Mouse (Mus musculus) stomach, embryonic 14.5 days (tissue): ENCODE data around the gene Ypel2. TPM values are rescaled to one million over a fixed set of nuclear protein-coding genes. Genes with fewer than 3 reads are reported as not detected.

ENCODE experiments used
- ATAC-seq: fragments of 200-750 bp; cut with Nextera tagmentation; 2 replicates; pipeline ENCODE4 v1.8.0; 2017; ENCODE audit warnings: low read depth, moderate TSS enrichment; ENCODE audit not compliant: insufficient number of reproducible peaks, insufficient read depth, low FRiP score
- H3K27ac ChIP-seq: fragments of 300-500 bp; sonication (generic); 2 replicates; pipeline ENCODE4 v1.5.1; 2014; ENCODE audit warnings: mild to moderate bottlenecking, low read length, moderate library complexity, mixed read lengths
- H3K27me3 ChIP-seq: fragments of 300-500 bp; sonication (generic); 2 replicates; pipeline ENCODE4 v1.6.1; 2014; ENCODE audit warnings: low read length, control low read depth, mixed read lengths; ENCODE audit not compliant: control insufficient read depth, insufficient read depth
- H3K36me3 ChIP-seq: fragments of 300-500 bp; sonication (generic); 2 replicates; pipeline ENCODE4 v1.6.1; 2014; ENCODE audit warnings: mild to moderate bottlenecking, control low read depth, low read length, moderate library complexity, mixed read lengths; ENCODE audit not compliant: control insufficient read depth, insufficient read depth
- H3K4me1 ChIP-seq: fragments of 300-500 bp; sonication (generic); 2 replicates; pipeline ENCODE4 v1.6.1; 2014; ENCODE audit warnings: low read length, control low read depth, mixed read lengths; ENCODE audit not compliant: control insufficient read depth, insufficient read depth
- H3K4me2 ChIP-seq: fragments of 300-500 bp; sonication (generic); replicated peaks from 2 replicates; pipeline ENCODE4 v1.6.1; 2014; ENCODE audit warnings: low read depth, low read length, control low read depth
- H3K4me3 ChIP-seq: fragments of 300-500 bp; sonication (generic); 2 replicates; pipeline ENCODE4 v1.5.1; 2014; ENCODE audit warnings: low read depth, low read length, control low read depth
- H3K9ac ChIP-seq: fragments of 300-500 bp; sonication (generic); replicated peaks from 2 replicates; pipeline ENCODE4 v1.6.1; 2014; ENCODE audit warnings: low read depth, mild to moderate bottlenecking, control low read depth, low read length, moderate library complexity, mixed read lengths
- H3K9me3 ChIP-seq: fragments of 300-500 bp; sonication (generic); 2 replicates; pipeline ENCODE4 v1.6.1; 2016; ENCODE audit warnings: low read depth, low read length, control low read depth; ENCODE audit not compliant: control insufficient read depth
- WGBS: fragments of 180-500 bp; shearing (Covaris S2); extraction: QIAGEN DNeasy Blood & Tissue Kit; methylation state at CpG from one replicate; pipeline ENCODE4 v1.1.7; 2014; 5-methylcytosine and 5-hydroxymethylcytosine counted together
- polyA plus RNA-seq: library from polyadenylated mRNA; unstranded; fragments of >200 nt; fragmentation: Nextera tagmentation; extraction: Ambion mirVana; gene quantifications from 2 replicates; pipeline ENCODE4 v1.2.1, GENCODE M21; 2014

Ypel2 gene
- polyA plus RNA-seq, 1 experiment from 2014 or later: 6.6 TPM

GRCm38 (mm10) chr11:86951672-86952071 lies 41.8 kb downstream of the Ypel2 start:
- H3K9me3 ChIP-seq: no peaks in the 10 kb centered on the region; the same call in 1 of the 2 replicates
- no peak for ATAC-seq
- no peak overlapping the region for H3K27ac ChIP-seq

DNA sequence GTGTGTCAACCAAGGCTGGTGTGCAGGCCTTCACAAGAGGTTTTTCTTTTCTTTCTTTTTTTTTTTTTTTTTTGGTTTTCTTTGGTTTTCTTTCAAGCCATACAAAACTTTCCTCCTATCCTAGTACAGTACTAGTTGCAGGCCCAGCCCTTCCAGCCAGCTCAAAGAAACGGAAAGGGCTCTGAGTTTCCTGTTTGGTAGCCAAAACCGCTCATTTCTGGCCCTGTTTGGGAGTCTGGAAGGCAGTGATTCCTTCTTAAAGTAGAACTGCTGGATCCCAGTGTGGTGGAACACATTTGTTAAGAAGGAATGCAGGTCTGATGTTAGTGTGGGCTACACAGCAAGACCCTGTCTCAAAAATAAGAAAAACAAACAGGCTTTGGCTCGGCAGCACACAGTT lies 43.0 kb downstream of the Ypel2 start:
- Histone ChIP-seq H3K9me3 (no peaks in the 10 kb centered on the region; the same call in 1 of the 2 replicates), H3K36me3 (no peaks in the 10 kb centered on the region), H3K4me2 (no peak overlapping the region), H3K4me3 (no peak overlapping the region), H3K4me1 (peaks cover 12% of the 10 kb centered on the region), H3K27me3 (no peaks in the 10 kb centered on the region), H3K27ac (peak overlapping the region; percentile 55; the same call in 1 of the 2 replicates), H3K9ac (no peak overlapping the region)
- no peak for ATAC-seq
- WGBS: 56% methylated on average over 3 of the region's 3 CpGs

More at GRCm38 (mm10) chr11:86951672-86952071, 41.8 kb downstream of the Ypel2 start:
- H3K4me2 ChIP-seq: no peak overlapping the region
- no peak overlapping the region for H3K4me3 ChIP-seq
- peaks cover 18% of the 10 kb centered on the region for H3K4me1 ChIP-seq
- no peak overlapping the region for H3K9ac ChIP-seq
- H3K36me3 ChIP-seq: no peaks in the 10 kb centered on the region
- H3K27me3 ChIP-seq: no peaks in the 10 kb centered on the region
- WGBS: 73% methylated on average over 8 of the region's 8 CpGs

DNA sequence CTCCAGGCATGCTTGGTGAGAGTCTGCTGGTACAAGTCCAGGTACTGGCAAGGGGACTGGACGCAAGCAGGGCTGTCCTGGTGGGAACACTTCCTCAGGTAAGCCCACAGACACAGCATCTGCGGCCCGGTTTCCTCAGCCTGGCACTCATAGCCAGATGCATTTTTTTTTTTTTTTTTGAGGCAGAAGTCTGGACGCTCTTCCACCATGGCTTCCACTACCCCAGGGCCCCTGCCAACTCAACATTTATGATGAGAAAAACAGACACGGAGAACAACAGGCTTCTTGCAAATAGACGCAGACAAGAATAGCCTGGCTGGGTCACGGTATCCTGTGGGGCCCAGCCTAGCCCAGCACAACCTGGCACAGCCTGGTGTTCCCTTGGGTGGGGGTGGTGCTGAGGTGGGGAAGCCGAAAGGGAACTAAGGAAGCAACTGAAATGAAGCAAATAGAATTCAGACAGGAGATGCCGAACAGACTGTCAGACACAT lies 43.5 kb downstream of the Ypel2 start:
- 62% methylated on average over 9 of the region's 9 CpGs for WGBS
- H3K36me3 ChIP-seq: no peaks in the 10 kb centered on the region

GRCm38 (mm10) chr11:86946644-86947195 lies 46.8 kb downstream of the Ypel2 start:
- no peak for ATAC-seq
- WGBS: 68% methylated on average over 6 of the region's 6 CpGs
- H3K9ac ChIP-seq: no peak overlapping the region

More for the DNA sequence above, 43.5 kb downstream of the Ypel2 start:
- ATAC-seq: no peak
- no peak overlapping the region for H3K4me3 ChIP-seq
- peak overlapping the region; percentile 55 for H3K27ac ChIP-seq
- no peaks in the 10 kb centered on the region for H3K27me3 ChIP-seq
- H3K4me1 ChIP-seq: peaks cover 11% of the 10 kb centered on the region
- no peaks in the 10 kb centered on the region; the same call in 1 of the 2 replicates for H3K9me3 ChIP-seq
- no peak overlapping the region for H3K4me2 ChIP-seq
- H3K9ac ChIP-seq: no peak overlapping the region

DNA sequence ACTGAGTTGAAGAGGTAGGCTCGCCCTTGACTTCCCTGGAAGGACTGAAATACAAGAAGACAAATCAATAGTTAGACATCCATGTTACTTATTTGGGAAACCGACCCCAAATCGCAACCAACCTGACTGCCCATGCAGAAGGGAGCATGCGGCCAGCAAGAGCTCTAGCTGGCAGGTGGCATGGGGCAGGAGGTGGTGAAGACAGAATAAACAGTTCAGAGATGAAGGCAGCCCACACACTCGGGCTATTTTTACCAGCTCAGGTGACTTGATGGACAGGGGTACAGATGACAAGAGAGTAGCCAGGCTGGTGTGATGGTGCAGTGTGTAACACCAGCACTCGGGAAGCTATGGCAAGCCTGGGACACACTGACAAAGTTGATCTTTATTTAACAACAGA lies 47.6 kb downstream of the Ypel2 start:
- peaks cover 10% of the 10 kb centered on the region; the same call in 1 of the 2 replicates for H3K4me1 ChIP-seq
- H3K4me2 ChIP-seq: no peak overlapping the region
- no peaks in the 10 kb centered on the region; the same call in 1 of the 2 replicates for H3K9me3 ChIP-seq
- no peak overlapping the region for H3K4me3 ChIP-seq
- no peak overlapping the region for H3K9ac ChIP-seq
- no peak for ATAC-seq
- H3K27me3 ChIP-seq: no peaks in the 10 kb centered on the region
- WGBS: 72% methylated on average over 6 of the region's 6 CpGs
- H3K36me3 ChIP-seq: 0 out of 2 replicates have a peak, but pooled peaks cover 2% of the 10 kb centered on the region
- H3K27ac ChIP-seq: no peak overlapping the region

More at GRCm38 (mm10) chr11:86946644-86947195, 46.8 kb downstream of the Ypel2 start:
- Histone ChIP-seq H3K36me3 (0 out of 2 replicates have a peak, but pooled peaks cover 2% of the 10 kb centered on the region), H3K27ac (no peak overlapping the region), H3K9me3 (no peaks in the 10 kb centered on the region; the same call in 1 of the 2 replicates), H3K4me2 (no peak overlapping the region), H3K27me3 (no peaks in the 10 kb centered on the region), H3K4me1 (peaks cover 11% of the 10 kb centered on the region; the same call in 1 of the 2 replicates), H3K4me3 (no peak overlapping the region)

- 48% methylated on average over 8 of the region's 8 CpGs for WGBS
Observed at GRCm38 (mm10) chr11:86945058-86945457, 48.4 kb downstream of the Ypel2 start.

GRCm38 (mm10) chr11:86944539-86944938 lies 49.0 kb downstream of the Ypel2 start:
- Histone ChIP-seq H3K27ac (peak overlapping the region; percentile 2; the same call in 1 of the 2 replicates), H3K9me3 (no peaks in the 10 kb centered on the region; the same call in 1 of the 2 replicates), H3K36me3 (0 out of 2 replicates have a peak, but pooled peaks cover 5% of the 10 kb centered on the region)

More at GRCm38 (mm10) chr11:86945058-86945457, 48.4 kb downstream of the Ypel2 start:
- H3K4me3 ChIP-seq: no peak overlapping the region
- no peaks in the 10 kb centered on the region; the same call in 1 of the 2 replicates for H3K9me3 ChIP-seq
- H3K27me3 ChIP-seq: no peaks in the 10 kb centered on the region
- ATAC-seq: no peak
- no peak overlapping the region for H3K9ac ChIP-seq
- peaks cover 8% of the 10 kb centered on the region; the same call in 1 of the 2 replicates for H3K4me1 ChIP-seq
- 0 out of 2 replicates have a peak, but pooled peaks cover 3% of the 10 kb centered on the region for H3K36me3 ChIP-seq
- H3K27ac ChIP-seq: peak overlapping the region; percentile 2; the same call in 1 of the 2 replicates
- H3K4me2 ChIP-seq: no peak overlapping the region

DNA sequence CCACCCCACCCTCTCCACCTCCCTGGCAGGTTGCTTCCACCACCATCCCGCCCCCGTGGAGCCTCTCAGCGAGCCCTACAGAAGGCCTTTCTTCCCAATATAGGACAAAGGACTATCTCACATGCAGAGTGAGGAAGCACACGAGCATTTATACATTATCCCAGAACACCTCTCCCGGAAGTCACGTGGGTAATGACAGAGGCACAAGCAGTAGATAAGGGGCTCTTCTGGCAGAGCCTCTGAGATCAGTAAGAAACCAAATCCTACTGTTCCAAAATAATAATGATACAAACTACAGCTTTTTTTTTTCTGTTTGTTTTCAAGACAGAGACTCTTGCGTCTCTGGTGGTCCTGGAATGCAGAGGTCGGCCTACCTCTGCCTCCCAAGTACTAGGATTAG lies 51.6 kb downstream of the Ypel2 start:
- 0 out of 2 replicates have a peak, but pooled peaks cover 8% of the 10 kb centered on the region for H3K4me1 ChIP-seq
- no peaks in the 10 kb centered on the region for H3K9me3 ChIP-seq
- H3K27me3 ChIP-seq: no peaks in the 10 kb centered on the region
- 0 out of 2 replicates have a peak, but pooled peaks cover 5% of the 10 kb centered on the region for H3K36me3 ChIP-seq
- no peak overlapping the region for H3K9ac ChIP-seq
- H3K27ac ChIP-seq: no peak overlapping the region
- ATAC-seq: no peak
- no peak overlapping the region for H3K4me3 ChIP-seq
- 82% methylated on average over 8 of the region's 8 CpGs for WGBS
- H3K4me2 ChIP-seq: no peak overlapping the region

More at GRCm38 (mm10) chr11:86944539-86944938, 49.0 kb downstream of the Ypel2 start:
- Histone ChIP-seq H3K4me2 (no peak overlapping the region), H3K4me1 (0 out of 2 replicates have a peak, but pooled peaks cover 8% of the 10 kb centered on the region), H3K4me3 (no peak overlapping the region), H3K27me3 (no peaks in the 10 kb centered on the region), H3K9ac (no peak overlapping the region)
- 33% methylated on average over 8 of the region's 8 CpGs for WGBS
- no peak for ATAC-seq
